Mouse (Mus musculus) heart, adult 2 months (tissue): ENCODE measurements at regions not wholly inside any gene's neighbourhood (a gene's known extent, or its start where the extent isn't known, plus 50 kb on each side); places are given as distances from the start of the nearest gene placed in this dataset.

Source experiments
- CTCF ChIP-seq: fragments of 200-600 bp; IDR thresholded peaks from 2 replicates; pipeline ENCODE4 v1.8.1; 2022; ENCODE audit warnings: antibody characterized with exemption, mild to moderate bottlenecking, moderate library complexity
- EP300 ChIP-seq: fragments of 200-500 bp; IDR thresholded peaks from 2 replicates; pipeline ENCODE4 v1.6.1; 2011; ENCODE audit warnings: low read depth, low read length, control low read depth; ENCODE audit not compliant: insufficient read depth
- POLR2A ChIP-seq: fragments of 200-500 bp; IDR thresholded peaks from 2 replicates; pipeline ENCODE4 v1.6.1; 2011; ENCODE audit warnings: mild to moderate bottlenecking, low read depth, low read length, control low read depth; ENCODE audit not compliant: insufficient read depth

DNA sequence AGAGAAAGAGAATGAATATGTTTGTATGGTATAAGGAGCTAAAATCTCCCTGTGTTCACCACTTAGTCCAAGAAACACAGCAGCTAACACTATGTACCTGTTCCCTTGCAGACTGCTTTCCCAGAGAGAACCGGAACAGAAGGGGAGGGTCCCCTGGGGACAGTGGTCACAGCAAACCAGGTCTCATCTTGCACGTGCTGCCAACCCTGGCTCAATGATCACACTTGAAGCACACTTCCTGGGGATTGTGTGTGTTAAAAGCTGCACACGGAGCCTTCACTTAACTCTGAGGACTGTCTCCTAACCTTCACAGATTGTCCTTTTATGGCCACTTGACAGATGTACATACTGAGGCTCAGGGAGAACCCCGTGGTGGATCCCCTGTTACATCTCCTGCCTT lies 127.6 kb upstream of the Rybp start:
- TF ChIP-seq CTCF, result no peak
- no peak for TF ChIP-seq EP300
- TF ChIP-seq POLR2A, result no peak
